Mouse (Mus musculus) right cerebral cortex, postnatal 14 days (tissue): ENCODE data around the gene Idua.
A peak's percentile ranks its signal among the peaks of the same experiment; 100 is the strongest.

Experiments used
- DNase-seq: peaks from one replicate; pipeline ENCODE4 v3.0.0; 2022

Gene Idua

DNA sequence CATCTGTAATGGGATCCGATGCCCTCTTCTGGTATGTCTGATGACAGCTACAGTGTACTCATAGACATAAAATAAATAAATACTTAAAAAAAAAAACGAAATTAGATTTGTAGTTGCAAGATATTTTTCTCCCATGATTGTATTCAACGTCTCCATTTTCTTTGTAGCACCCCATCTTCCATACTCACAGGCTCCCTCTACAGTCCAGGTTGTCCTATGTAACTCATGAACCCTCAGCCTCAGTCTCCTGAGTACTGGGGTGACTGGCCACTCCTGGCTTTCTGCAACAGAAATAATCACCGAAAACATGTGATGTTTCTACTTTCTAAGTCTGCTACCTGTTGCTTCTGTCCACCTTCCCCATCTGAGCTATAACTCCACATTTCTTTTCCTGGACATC lies 31.0 kb downstream of the Idua start:
- no peak for DNase-seq

DNA sequence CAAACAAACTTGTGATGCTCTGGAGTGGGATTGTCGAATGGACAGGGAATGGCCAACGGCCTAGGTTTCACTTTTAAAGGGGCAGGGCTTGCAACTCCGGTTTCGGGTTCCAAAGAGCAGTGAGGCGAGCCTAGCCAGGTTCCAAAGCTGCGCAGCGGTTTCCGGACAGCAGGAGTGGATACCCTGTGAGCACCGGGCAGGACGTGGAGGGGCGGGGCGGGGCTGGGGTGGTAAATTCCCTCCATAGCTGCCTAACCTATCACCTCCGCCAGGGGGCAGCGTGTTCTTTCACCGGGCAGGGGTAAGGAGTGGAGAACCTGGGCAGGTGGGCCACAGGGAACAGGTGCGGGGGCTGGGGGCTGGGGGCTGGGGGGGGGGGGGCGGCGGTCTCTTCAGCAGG lies 32.1 kb downstream of the Idua start, which contains the start of gene Fgfrl1:
TSS of gene Fgfrl1 (plus strand) at position 112 of the 400 bp plus-strand sequence.
- DNase-seq: no peak

DNA sequence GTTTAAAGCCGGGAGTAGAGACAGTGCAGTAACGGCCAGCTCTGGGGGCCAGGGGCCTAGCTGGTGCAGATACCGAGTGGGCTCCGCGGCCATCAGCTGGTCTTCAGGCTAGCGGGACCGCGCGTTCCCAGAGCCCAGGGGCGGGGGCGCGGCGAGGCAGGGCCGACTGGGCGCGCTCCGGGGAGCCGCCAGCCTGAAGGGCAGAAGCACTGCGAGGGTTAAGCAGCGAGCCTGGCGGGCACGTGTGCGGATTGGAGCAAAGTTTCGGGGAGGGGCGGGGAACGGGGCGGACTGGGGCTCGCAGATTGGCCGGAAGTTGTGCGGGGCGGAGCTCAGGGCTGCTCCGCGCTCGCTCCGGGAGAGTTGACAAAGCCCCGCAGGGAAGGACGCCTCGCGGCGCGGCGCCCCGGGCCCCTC lies 33.7 kb downstream of the Idua start:
- peak; percentile 81 for DNase-seq

DNA sequence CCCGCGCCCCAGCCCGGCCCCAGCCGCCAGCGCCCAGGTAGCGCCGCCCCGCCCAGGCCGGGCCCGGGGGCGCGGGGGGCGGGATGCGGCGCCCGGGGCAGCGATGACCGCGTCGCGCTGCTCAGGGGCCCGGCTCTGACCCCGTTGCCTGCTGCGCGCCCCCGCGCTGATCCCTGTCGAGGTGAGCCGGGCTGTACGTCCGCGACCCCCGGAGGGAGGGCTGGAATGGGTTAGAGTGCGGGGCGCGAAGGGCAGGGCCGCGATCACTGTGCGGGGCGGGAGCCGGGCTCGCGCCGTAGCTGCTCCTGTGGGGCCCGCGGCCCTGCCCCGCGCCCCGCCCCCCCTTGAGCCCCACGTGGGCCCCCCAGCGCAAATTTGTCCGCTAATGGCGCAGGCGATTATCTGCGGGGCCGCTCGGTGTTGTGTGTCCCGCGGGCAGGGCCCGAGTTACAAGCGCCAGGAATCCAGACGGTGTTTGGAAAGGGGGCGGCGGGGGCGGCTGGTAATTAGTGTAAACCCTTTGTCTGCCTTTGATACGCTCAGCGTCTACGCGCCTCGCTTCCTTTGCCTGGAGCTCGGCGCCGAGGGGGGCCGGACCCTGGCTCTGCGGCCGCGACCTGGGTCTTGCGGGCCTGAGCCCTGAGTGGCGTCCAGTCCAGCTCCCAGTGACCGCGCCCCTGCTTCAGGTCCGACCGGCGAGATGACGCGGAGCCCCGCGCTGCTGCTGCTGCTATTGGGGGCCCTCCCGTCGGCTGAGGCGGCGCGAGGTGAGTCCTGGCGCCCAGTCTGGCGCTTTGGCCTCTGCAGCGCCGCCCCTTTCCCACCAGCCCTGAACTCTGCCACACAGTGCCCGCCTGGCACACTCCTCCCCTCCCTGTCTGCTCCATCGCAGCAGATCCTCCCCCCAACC lies 34.5 kb downstream of the Idua start:
- DNase-seq: peak; percentile 36

DNA sequence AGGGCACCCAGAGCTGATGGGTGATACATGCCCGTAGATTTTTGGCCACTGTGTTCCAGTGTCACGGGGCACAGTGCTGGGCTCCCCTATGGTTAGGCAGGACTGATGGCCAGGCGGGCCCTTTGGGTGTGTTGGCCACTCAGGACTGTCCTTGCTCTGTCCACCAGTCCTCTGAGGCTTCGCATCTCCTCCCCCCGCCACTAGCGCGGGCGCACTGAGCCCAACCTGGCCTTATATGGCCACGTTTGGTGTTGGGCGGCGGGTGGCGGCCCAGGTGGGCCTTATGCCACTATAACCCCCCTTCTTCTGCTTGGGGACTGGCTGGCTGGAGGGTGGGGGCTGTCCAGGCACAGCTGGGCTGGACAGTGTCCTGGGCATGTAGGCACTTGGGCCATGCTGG lies 35.7 kb downstream of the Idua start:
- no peak for DNase-seq

DNA sequence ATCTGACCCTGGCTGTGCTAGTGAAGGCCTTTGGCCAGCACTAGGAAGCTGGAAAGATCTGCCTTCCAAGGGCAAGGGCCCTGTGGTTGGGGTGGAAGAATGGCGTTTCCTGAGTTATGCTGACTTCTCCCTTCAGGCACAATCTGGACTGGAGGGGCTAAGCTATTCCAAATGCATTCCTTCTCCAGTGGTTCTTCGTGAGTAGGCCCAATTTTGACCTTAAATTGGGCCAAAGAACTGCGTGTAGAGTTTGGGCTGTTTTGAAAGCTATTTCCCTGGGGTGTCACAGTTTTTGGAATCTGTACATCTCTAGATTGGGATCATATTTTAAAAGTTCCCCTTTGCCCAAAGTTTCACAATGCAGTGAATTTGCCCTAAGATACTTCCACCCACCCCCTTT lies 36.4 kb downstream of the Idua start:
- DNase-seq: no peak

DNA sequence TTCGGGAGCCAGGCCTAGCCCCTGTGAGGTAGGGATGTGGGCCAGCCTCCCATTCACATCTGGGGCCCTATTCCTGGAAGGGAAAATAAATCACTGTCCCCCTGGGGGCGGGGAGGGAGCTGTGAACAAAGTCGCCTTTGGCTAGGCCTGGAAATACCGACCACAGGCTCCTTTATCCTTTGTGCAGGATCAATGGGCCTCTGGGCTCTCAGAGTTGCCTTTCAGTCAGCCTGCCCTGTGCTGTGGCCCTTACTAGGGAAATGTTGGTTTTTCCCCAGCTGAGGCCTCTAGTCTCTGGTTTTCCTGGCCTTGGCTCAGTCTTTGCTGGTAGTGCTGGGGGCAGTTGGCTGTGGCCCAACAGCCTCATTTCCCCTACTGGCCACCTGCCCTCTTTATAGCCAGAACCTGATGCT lies 37.2 kb downstream of the Idua start:
- DNase-seq: peak; percentile 41

DNA sequence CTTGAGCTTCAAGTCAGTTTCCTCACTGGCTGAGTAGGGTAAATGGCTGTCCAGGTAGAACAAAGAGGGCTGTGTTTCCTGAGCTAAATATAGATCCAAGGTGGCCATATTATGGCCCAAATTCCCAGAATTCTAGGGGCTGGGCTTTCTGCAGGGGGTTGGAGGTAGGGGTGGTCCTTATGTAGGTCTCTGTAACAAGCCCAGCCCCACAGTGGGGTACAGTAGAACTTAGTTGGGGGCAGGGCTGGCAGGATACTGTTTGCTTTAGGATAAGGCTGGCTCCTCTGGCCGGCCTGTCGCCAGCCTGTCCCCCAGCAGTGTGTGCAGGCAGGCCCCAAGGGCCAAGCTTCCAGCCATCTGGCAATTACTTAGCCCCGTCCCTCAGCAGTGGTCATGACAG lies 40.2 kb downstream of the Idua start:
- DNase-seq: no peak

DNA sequence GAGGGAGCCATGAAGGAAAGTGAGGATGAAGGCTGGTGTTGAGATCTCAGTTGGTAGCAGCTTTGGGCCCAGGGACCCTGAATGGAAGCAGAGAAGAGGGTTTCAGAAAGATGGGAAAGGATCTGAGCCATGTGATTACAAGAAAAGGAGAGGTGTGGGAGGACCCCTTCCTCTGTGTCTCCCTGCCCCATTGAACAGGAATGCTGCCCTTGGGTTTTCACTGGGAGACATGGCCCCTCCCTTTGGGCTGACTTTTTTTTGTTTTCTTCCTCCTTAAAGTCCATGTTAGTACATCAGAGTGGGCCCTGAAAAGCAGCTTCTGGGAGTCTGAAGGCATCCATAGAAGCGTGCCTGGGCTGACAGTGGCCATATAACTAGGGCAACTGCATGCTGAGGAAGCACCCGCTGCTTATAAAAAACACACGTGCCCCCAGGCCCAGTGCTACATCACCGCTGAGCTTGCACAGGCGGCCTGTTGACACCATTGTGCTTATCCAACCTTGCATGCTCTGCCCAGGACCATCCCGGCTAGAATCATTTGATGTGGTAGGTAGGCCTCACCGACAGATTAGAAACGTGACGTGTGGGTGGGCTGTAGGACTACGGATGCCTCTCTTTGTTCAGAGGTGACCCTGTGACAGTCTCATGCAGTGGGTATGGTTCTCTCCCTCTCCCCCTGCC lies 41.4 kb downstream of the Idua start:
- DNase-seq: no peak

DNA sequence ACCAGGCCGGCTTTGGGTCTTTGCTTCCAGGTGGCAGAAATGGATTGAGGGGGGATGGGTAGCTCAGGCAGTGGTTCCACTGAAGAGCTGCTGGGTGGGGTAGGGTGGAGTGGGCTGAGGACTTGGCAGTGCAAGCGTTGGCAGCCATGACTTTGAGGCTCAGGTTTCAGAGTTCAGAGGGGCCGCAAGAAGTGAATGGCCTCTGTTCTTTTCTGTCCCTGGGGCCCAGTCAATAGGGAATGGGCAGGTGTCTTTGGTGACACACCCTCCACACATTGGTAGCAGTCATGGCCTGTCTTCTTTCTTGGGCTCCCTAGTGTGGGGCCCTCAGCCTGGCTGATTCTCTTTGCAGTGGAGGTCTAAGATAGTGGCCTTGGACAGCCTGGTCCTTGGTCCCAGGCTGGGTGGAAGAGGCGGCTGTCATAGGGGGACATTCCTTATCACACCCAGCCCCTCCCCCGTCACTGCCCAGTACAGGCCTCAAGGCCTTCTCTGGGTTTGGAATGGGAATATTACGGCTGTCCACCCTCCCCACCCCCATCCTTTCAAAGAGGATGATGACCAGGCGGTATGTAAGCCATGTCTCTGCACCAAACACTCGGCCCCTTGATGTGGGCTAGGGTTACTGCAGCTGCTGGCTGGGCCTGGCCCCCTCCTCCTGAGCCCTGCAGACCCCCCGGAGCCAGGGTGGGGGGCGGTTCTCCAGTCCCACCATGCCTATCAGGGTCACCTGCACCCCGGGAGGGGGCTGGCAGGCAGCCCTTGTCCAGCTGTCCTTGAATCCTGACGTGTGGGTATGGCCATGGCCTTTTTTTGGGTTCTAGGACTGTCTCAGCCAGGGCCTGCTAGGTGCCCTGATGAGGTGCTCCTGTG lies 43.9 kb downstream of the Idua start:
- no peak for DNase-seq

DNA sequence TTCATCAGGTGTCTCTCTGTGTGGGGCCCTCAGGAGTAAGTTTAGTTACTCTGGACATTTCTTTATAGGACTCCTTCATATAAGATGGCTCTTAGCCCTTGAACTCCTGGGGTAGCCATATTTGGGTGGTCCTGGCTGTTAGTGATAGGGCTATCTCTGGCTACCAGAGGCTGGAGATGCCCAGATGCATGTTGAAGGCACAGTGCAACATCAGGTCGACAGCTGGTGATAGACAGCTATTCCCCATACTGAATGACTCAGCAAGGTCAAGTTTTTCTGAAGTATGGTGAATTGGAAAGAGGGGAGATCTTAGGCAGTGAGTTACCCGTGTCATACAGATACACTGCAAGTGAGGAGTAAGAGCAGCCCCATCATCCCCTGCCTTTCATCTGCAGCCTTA lies 47.6 kb downstream of the Idua start:
- DNase-seq: no peak

DNA sequence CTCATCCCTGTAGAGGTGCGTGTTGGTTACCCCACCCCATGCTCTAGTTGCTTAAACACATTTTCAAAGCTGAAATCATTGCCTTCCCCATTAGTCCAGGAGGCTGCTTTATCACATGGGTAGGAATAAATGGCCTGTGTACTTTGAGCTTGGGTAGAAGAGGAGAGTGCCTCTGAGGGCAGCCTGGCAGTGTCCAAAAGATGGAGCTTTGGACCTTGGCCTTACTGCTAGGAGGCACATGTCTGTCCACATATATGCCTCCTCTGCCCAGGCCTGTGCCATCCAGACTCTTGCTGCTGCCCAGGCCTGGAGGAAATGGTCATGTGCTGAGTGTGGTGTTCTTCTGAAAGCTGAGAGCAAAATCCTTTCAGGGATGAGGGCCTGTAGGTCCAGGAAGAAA lies 48.3 kb downstream of the Idua start:
- no peak for DNase-seq

DNA sequence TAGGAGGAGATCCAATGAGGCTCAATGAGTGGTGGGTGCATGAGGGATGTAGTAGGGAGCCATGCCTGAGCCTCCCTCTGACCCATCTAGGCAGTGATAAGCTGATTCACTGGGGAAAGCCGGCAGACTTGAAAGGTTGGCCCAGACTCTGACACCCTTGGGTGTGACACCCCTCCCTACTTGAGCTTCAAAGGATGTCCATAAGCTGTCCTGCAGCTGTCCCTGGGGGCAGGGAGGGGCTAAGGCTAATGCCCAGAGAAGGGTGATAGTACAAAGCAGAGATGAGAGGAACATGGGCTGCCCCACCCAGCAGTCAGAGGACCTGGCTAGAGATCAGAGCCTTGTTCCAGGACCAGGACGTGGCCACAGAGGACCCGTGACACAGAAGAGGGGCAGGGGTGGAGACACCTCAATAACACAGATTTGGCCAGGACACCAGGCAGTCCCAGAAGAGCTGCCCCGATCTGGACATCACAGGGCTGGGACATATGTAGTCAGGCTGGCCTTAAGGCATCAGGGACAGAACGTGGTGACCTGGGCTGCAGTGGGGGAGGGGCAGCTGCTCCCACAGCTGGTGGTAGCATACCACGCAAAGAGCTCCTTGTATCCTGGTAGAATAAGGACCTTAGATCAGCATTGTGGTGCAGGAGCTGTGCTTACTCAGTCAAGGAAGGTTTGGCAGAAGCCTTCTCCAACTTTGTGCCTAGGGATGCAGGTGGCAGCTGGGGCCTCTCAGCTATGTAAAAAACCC lies 49.0 kb downstream of the Idua start:
- no peak for DNase-seq

DNA sequence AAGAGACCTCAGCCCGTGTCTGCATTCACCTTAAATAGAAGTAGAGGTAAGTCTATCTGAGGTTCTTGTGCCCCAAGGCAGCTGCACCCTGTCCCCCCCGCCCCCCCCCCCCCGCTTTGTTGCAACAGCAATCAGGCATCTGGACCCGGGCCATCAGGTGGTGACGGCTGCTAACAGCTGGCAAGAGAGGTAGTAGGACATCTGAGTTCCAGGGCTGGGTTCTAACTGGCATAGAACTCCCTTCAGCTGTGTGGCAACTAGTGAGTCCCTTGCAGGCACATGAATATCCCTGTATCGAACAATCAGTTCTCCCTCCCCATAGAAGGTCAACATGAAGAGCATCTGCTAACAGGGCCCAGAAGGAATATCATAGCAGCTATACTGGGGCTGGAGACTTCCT lies 51.8 kb downstream of the Idua start:
- DNase-seq: no peak

DNA sequence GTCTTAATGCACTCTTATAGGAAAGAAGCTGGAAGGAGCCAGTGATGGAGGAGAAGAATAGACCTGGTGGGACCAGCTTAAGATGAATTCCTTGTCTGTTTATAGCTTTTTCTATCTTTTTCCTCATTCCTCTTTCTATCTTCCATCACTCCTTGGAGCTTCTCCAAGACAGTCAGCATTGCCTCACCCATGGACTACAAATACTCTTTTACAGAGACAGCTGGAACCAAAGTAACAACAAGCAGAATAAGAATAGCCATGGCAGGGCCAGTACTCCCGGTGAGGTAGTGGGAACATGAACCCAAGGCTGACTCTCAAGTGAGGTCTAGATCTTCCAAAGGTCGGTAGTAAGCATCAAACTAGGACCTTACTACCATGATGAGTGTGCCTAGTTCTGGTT lies 53.0 kb downstream of the Idua start:
- DNase-seq: no peak

DNA sequence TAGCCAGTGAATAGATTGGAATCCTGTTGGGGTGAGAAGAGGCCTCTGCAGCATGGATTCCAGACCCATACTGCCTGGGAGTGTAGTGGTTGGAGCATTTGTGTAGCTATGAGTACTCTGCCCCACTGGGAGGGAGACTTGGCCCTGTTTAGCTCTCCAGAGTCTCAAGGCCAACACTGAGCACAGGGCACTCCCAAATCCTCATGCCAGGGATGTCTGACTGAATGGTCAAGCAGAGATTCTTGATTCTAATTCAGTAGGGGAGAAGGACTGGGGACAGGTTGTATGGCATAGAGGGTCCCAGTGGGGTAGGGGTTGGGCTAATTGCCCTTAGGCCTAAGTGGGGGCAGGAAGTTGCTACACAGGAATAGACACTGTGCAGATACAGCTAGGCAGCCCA lies 53.6 kb downstream of the Idua start:
- no peak for DNase-seq

DNA sequence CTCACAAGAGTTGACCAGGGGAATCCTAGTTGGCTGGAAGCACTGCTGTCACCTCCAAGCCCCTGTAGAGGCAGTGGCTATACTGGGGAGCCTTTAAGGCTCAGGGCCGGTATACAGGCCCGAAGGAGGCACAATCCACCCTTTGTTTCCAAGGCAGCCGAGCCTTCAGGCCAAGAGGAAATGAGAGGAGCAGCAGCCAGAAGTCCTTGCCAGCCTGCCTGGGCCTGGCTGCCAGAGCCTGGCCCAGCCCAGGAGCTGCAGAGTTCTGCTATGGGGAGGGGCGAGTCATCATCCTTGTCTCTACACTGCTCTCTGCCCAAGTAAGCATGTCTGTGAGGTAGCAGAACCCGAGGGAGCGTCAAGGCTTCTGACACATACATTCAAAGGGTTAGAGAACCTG lies 54.0 kb downstream of the Idua start:
- no peak for DNase-seq

DNA sequence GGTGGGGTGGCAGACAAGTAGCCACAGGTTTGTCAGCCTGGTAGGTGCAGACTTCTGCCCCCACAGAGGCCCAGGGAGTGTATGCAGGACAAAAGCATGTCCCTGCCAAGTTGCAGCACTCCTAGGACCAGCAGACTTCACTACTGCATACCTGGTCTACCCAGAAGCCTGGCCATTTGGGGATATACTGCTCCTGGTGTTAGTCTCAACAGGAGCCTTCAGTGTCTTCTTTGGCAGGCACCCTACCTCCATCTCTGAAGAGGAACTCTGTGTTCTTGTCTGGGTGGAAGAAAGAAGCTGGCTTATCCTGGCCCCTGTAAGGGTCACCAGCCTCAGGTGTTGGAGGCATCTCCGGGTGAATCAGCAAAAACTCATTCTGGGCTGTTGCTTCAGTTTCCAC lies 55.8 kb downstream of the Idua start:
- DNase-seq: no peak

DNA sequence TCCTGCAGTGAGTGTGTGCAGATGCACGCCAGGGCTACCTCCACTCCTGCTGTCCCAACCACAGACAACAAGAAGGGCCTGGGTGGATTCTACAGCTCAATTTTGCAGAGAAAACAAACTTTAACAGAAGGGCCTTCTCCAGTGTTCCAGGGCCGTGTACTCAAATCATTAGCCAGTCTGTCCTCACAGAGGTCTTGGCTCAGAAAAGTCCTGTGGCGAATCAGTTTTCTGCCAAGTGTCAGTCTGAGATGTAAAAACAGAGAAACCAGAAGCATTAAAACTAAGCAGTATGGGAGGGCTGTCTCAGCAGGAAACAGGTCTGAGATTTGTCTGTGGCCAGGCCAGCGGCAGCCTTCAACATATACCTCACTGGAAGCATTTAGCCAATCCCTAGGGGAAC lies 57.9 kb downstream of the Idua start:
- no peak for DNase-seq

DNA sequence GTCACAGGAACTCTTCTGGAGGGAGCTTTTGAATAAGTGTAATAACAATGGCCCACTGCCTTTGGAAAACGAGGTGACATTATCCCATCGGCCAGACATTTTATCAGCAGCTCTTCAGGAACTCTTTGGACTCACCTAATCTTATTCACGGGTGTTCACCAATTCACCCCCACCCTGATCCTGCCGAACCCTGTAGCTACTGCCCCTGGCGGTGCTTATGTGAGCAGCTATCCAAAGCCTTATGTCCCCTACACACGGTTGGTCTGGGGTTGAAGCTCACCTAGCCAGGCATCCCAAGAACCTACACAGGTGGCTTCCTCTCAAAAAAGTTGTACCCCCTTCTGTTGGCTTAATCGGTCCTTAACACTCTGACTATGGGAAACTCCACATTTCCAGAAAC lies 59.6 kb downstream of the Idua start:
- DNase-seq: no peak

DNA sequence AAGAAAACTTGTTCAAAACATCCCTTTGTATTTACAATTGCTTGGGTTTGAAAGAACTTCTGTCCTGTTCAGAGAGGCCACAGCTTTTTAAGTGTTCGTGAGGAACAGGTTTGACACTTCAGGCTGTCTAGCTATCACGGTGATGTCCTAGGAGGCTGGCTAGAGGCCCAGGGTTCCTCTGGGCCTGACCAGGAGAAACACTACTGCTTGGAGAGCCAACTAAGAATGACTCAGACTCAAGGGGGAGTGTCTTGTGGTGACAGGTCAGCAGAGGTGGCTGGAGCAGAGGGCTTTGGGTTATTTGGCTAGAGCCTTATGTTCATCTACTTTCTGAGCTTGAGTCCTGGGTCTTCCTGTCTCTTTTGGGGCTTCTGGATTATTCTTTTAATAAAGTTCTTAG lies 63.9 kb downstream of the Idua start:
- DNase-seq: no peak

DNA sequence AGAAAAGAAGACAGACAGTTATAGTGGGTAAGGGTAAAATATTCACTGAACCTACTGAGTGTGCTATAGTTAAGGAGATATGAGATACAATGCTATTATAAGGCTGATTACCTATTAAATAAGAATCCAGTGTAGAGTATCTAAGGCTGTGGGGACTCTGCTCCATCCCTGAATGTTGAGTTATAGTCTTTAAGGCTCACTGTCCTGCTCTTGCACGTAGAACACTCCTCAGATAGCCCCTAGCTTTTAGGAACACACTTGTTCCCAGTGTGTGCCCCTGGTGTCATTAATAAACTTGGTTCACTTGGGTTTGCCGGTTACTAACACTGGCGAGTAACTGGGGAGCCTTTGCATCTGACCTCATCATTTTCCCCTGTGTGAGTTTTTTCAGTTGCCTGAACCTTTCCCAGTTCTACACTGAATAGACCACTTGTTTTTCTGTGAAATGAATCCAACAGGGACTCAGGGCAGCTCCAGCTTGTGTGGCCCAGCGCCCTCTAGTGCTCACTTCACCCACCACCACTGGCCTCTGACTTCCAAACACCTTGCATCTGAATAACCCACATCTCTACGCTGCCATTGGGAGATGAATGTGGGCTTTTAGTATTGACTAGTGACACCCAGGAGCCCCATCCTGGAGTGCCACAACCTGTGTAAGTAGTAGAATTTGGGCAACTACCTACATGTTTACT lies 66.6 kb downstream of the Idua start:
- peak; percentile 73 for DNase-seq
